Mouse (Mus musculus) myocyte (in vitro differentiated cells): ENCODE data around the gene Cd69. TPM values are rescaled to one million over a fixed set of nuclear protein-coding genes. Genes with fewer than 3 reads are reported as not detected.

Experiments
- H3K27me3 ChIP-seq: one replicate; pipeline ENCODE4 v1.6.1; 2011; ENCODE audit not compliant: control insufficient read depth, insufficient read depth, insufficient read length
- H3K36me3 ChIP-seq: one replicate; pipeline ENCODE4 v1.6.1; 2011; ENCODE audit not compliant: control insufficient read depth, insufficient read depth
- H3K4me2 ChIP-seq: one replicate; pipeline ENCODE4 v1.6.1; 2011; ENCODE audit warnings: low read depth, control low read depth
- H3K4me3 ChIP-seq: one replicate; pipeline ENCODE4 v1.5.1; 2011; ENCODE audit warnings: mild to moderate bottlenecking, control low read depth, moderate library complexity
- H3K79me2 ChIP-seq: one replicate; pipeline ENCODE4 v1.6.1; 2011; ENCODE audit not compliant: control insufficient read depth, insufficient read depth
- H3ac ChIP-seq: one replicate; pipeline ENCODE4 v1.6.1; 2011; ENCODE audit not compliant: control insufficient read depth, insufficient read length
- CEBPB ChIP-seq: IDR thresholded peaks from 2 replicates; pipeline ENCODE4 v1.6.1; 2011; ENCODE audit warnings: mild to moderate bottlenecking, moderate library complexity; ENCODE audit not compliant: poor library complexity, insufficient read depth, severe bottlenecking
- E2F4 ChIP-seq: IDR thresholded peaks from one replicate; pipeline ENCODE4 v1.6.1; 2011; ENCODE audit warnings: mild to moderate bottlenecking, control low read depth, moderate library complexity; ENCODE audit not compliant: insufficient read depth
- MAX ChIP-seq: IDR thresholded peaks from one replicate; pipeline ENCODE4 v1.6.1; 2011; ENCODE audit warnings: low read depth, mild to moderate bottlenecking, control low read depth
- MYOD1 ChIP-seq, 3 experiments: IDR thresholded peaks; one replicate each; pipeline ENCODE4 v1.6.1; 2011; ENCODE audit warnings: control low read depth in 2 of 3, low read depth in 2 of 3, mild to moderate bottlenecking in 2 of 3, moderate library complexity in 1 of 3; ENCODE audit not compliant: insufficient read length in 2 of 3, control insufficient read depth in 1 of 3
- MYOG ChIP-seq, 3 experiments: IDR thresholded peaks; one replicate each; pipeline ENCODE4 v1.6.1; 2011; ENCODE audit warnings: control low read depth in 2 of 3, low read depth in 2 of 3, mild to moderate bottlenecking in 2 of 3; ENCODE audit not compliant: insufficient read length in 2 of 3, control insufficient read depth in 1 of 3, insufficient read depth in 1 of 3
- POLR2A ChIP-seq: IDR thresholded peaks from one replicate; pipeline ENCODE4 v1.6.1; 2011; ENCODE audit warnings: low read depth, mild to moderate bottlenecking, control low read depth, moderate library complexity; ENCODE audit not compliant: insufficient read length
- POLR2AphosphoS2 ChIP-seq: IDR thresholded peaks from one replicate; pipeline ENCODE4 v1.6.1; 2011; ENCODE audit warnings: low read depth, control low read depth; ENCODE audit not compliant: insufficient read length
- REST ChIP-seq: IDR thresholded peaks from one replicate; pipeline ENCODE4 v1.6.1; 2011; ENCODE audit warnings: mild to moderate bottlenecking, control low read depth, moderate library complexity; ENCODE audit not compliant: insufficient read depth, insufficient read length
- SRF ChIP-seq: IDR thresholded peaks from one replicate; pipeline ENCODE4 v1.6.1; 2011; ENCODE audit warnings: low read depth; ENCODE audit not compliant: control insufficient read depth, insufficient read length
- TCF12 ChIP-seq: IDR thresholded peaks from one replicate; pipeline ENCODE4 v1.6.1; 2011; ENCODE audit warnings: mild to moderate bottlenecking, control low read depth; ENCODE audit not compliant: poor library complexity, insufficient read depth, severe bottlenecking
- TCF3 ChIP-seq: IDR thresholded peaks from one replicate; pipeline ENCODE4 v1.6.1; 2011; ENCODE audit warnings: low read depth, control low read depth; ENCODE audit not compliant: insufficient read length
- USF1 ChIP-seq: IDR thresholded peaks from one replicate; pipeline ENCODE4 v1.6.1; 2011; ENCODE audit warnings: low read depth, mild to moderate bottlenecking, control low read depth, moderate library complexity
- polyA plus RNA-seq: library from polyadenylated mRNA; unstranded; fragments of >200 nt; fragmentation: generic; extraction: Trizol; gene quantifications from one replicate; pipeline ENCODE4 v1.2.1, GENCODE M21; 2012; ENCODE audit warnings: missing spikeins

Gene Cd69
- polyA plus RNA-seq, 1 experiment: 0.23 TPM

GRCm38 (mm10) chr6:129237350-129238274 is 37.6 kb downstream of the Cd69 start:
- TF ChIP-seq TCF3: no peak
- TF ChIP-seq POLR2A: peak; percentile 19
- peak in 1 of 3 experiments; percentile 13 for TF ChIP-seq MYOG (IDR thresholded peaks at IDR 0.05; ENCODE audit: control insufficient read depth in 1 of 3, insufficient read depth in 1 of 3, insufficient read length in 2 of 3, low read depth in 2 of 3)
- H3K4me2 ChIP-seq: peak overlapping the region; percentile 88

GRCm38 (mm10) chr6:129236652-129237342 is 38.4 kb downstream of the Cd69 start:
- H3K27me3 ChIP-seq: no peaks in the 10 kb centered on the region
- no peak overlapping the region for H3ac ChIP-seq
- TF ChIP-seq USF1: no peak
- TF ChIP-seq POLR2AphosphoS2: no peak
- no peak for TF ChIP-seq POLR2A
- no peak for TF ChIP-seq TCF3
- no peak for TF ChIP-seq SRF
- TF ChIP-seq E2F4: no peak
- TF ChIP-seq CEBPB: no peak
- TF ChIP-seq TCF12: no peak
- TF ChIP-seq MYOG (IDR thresholded peaks at IDR 0.05; ENCODE audit: control insufficient read depth in 1 of 3, insufficient read depth in 1 of 3, insufficient read length in 2 of 3, low read depth in 2 of 3): no peak
- no peak for TF ChIP-seq REST
- TF ChIP-seq MYOD1 (IDR thresholded peaks at IDR 0.05; ENCODE audit: control insufficient read depth in 1 of 3, insufficient read length in 2 of 3, low read depth in 2 of 3): no peak
- TF ChIP-seq MAX: no peak
- peak overlapping the region; percentile 39 for H3K4me3 ChIP-seq
- no peaks in the 10 kb centered on the region for H3K79me2 ChIP-seq
- no peaks in the 10 kb centered on the region for H3K36me3 ChIP-seq
- H3K4me2 ChIP-seq: peak overlapping the region; percentile 88

More at GRCm38 (mm10) chr6:129237350-129238274, 37.6 kb downstream of the Cd69 start:
- no peaks in the 10 kb centered on the region for H3K79me2 ChIP-seq
- no peaks in the 10 kb centered on the region for H3K36me3 ChIP-seq
- H3ac ChIP-seq: no peak overlapping the region
- H3K27me3 ChIP-seq: no peaks in the 10 kb centered on the region
- peak overlapping the region; percentile 39 for H3K4me3 ChIP-seq

GRCm38 (mm10) chr6:129235855-129236461 is 39.3 kb downstream of the Cd69 start:
- Histone ChIP-seq H3K79me2 (no peaks in the 10 kb centered on the region), H3K4me2 (peak overlapping the region; percentile 88), H3K27me3 (no peaks in the 10 kb centered on the region), H3K36me3 (no peaks in the 10 kb centered on the region), H3K4me3 (no peak overlapping the region), H3ac (no peak overlapping the region)
- TF ChIP-seq CEBPB: 0 out of 2 replicates have a peak, but pooled peaks have one; percentile 25
- TF ChIP-seq TCF12: no peak
- TF ChIP-seq MAX: peak; percentile 94

GRCm38 (mm10) chr6:129234456-129235360 is 40.5 kb downstream of the Cd69 start:
- Histone ChIP-seq H3K4me2 (no peak overlapping the region), H3K79me2 (no peaks in the 10 kb centered on the region), H3K4me3 (no peak overlapping the region), H3ac (no peak overlapping the region), H3K27me3 (no peaks in the 10 kb centered on the region), H3K36me3 (no peaks in the 10 kb centered on the region)
- TF ChIP-seq REST (no peak), MAX (no peak), E2F4 (no peak), POLR2AphosphoS2 (no peak), TCF3 (no peak), MYOD1 (IDR thresholded peaks at IDR 0.05; ENCODE audit: control insufficient read depth in 1 of 3, insufficient read length in 2 of 3, low read depth in 2 of 3) (no peak), MYOG (IDR thresholded peaks at IDR 0.05; ENCODE audit: control insufficient read depth in 1 of 3, insufficient read depth in 1 of 3, insufficient read length in 2 of 3, low read depth in 2 of 3) (no peak), USF1 (no peak), SRF (no peak), TCF12 (no peak), POLR2A (no peak), CEBPB (no peak)
